Mouse (Mus musculus): ENCODE data around the gene Sult2a4. TPM values are rescaled to one million over a fixed set of nuclear protein-coding genes. Genes with fewer than 3 reads are reported as not detected.
"Not testable (repeated sequence)": the region's sequence is repeated elsewhere in the genome, so short reads cannot be mapped to it uniquely, and the experiment has no call there.

The Sult2a4 gene
- not detected for total RNA-seq (2021)

DNA sequence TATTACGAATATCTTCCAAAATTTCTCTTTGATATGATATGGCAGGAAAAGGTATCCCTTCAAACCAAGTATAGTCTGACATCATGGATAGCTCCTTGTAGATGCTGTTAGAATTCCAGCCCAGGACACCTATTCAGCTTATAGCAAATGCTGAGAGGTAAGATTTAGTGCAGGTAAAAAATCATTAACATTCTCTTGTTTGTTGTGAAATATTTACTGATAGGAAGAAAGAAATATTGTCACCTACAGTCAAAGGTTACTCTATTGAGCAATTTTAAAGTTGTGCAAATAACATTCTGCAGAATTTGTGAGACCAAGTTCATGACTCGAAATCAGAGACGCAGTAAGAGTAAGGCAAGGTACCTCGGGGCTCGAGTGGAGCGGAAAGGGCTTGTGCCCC is at the start of gene Sult2a4:
Sult2a4 (minus strand) TSS at position 101 of the 400 bp plus-strand sequence.
- not testable (repeated sequence) for DNase-seq (ENCODE audit: extremely low spot score in 1 of 2, low spot score in 1 of 2)

DNA sequence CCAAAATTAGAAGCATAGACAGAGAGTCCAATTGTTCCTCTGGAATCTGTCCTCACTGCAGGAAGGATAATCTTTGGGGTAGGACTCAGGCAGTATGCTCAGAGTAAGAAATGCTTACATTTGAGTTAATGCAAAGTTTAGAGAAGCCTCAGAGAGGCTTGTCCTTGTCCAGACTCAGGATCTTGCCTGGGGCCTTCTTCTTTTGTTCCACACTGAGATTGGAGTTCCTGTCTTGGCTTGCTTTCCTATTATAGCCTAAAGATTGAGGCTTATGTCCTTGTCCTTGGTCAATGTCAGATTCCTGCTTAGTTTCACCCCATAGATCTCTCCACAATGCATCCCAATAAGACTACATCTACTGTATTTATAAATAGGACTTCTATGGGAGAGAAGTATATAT is 41.4 kb upstream of the Sult2a4 start:
- not testable (repeated sequence) for DNase-seq (ENCODE audit: extremely low spot score in 1 of 2, low spot score in 1 of 2)

DNA sequence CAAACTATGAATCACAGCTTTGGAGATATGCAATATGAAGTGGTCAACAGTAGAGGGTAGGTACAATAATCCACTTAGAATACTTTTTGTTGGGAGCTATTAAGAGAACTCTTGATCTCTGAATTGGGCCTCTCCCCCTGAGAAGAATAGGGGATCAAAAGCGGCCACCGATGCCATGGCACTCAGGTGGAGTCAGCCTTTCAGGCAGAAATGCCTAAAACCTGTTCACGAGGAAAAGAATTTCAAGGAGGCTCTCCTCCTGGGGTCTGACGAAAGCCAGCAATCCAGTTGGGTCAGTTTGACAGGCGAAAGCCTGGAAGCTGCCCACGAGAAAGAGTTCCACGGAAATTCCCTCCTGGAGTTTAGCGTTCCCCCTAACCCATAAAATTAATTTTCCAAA is 23.7 kb upstream of the Sult2a4 start:
- DNase-seq (ENCODE audit: extremely low spot score in 1 of 2, low spot score in 1 of 2) = no peak

DNA sequence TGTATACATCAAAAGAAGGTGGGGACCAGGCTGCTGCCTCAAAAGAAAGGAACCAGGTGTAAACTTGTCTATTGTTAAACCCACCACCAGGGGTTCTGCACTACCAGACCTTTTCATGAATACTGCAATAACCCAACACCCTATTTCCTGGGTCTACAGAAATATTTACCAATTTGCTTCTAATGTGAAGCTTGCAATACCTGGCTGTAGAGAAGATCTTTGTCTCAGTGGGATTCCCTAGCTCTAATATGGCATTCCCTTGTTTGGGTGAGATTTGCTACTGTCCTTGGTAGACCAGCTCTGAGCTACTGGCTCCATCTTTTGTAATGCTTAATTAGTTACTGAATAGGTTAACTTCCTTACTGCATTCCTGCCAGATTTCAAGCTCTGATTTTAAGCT is 21.3 kb upstream of the Sult2a4 start:
- not testable (repeated sequence) for DNase-seq (ENCODE audit: extremely low spot score in 1 of 2, low spot score in 1 of 2)

Other genes starting within 250 kb of the Sult2a4 start
- gene Sult2a1, start 152.2 kb downstream of the Sult2a4 start, total RNA-seq (2021) = not detected
- not detected for gene Sult2a3, start 133.4 kb upstream of the Sult2a4 start, total RNA-seq (2021)